Mouse (Mus musculus): Measurements from ENCODE around the gene Gapdh.

DNA sequence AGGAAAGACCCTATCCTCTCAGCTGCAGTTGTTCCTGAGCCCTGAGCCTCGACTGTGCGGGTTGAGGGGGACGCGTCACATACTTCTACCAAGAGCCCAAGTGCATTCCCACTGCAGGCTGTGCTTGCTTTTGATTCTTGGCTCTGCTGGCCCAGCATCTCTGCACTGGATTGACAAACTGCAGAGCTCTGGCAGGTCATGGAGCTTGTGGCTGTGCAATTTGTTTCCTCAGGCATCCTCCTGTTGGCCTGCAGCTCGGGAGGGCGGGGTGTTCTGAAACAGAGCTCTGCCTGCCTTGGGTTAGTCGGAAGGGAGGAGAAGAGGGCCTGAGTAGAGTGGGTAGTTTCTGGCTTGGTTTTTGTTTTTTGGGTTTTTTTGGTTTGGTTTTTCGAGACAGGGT lies 23.8 kb downstream of the Gapdh start:
- TF ChIP-seq CTCF (IDR thresholded peaks at IDR 0.05; ENCODE audit: low read depth) (no peak), EP300 (IDR thresholded peaks at IDR 0.05; ENCODE audit: low read depth) (no peak)
